Mouse (Mus musculus) left cerebral cortex, adult 18-20 months (tissue): ENCODE results near the gene Hpn. TPM values are rescaled to one million over a fixed set of nuclear protein-coding genes. Genes with fewer than 3 reads are reported as not detected.
A peak's percentile ranks its signal among the peaks of the same experiment; 100 is the strongest.

Experiments
- DNase-seq, 2 experiments: peaks; one replicate each; pipeline ENCODE4 v3.0.0; 2021 to 2022; ENCODE audit warnings: low spot score in 2 of 2, mixed read lengths in 1 of 2
- total RNA-seq, 2 experiments: library from RNA; stranded (reverse); gene quantifications; 2 replicates each; pipeline ENCODE4 v1.2.3; 2021

Hpn gene
- total RNA-seq, 2 experiments from 2014 or later: 4.6 to 4.8 TPM

DNA sequence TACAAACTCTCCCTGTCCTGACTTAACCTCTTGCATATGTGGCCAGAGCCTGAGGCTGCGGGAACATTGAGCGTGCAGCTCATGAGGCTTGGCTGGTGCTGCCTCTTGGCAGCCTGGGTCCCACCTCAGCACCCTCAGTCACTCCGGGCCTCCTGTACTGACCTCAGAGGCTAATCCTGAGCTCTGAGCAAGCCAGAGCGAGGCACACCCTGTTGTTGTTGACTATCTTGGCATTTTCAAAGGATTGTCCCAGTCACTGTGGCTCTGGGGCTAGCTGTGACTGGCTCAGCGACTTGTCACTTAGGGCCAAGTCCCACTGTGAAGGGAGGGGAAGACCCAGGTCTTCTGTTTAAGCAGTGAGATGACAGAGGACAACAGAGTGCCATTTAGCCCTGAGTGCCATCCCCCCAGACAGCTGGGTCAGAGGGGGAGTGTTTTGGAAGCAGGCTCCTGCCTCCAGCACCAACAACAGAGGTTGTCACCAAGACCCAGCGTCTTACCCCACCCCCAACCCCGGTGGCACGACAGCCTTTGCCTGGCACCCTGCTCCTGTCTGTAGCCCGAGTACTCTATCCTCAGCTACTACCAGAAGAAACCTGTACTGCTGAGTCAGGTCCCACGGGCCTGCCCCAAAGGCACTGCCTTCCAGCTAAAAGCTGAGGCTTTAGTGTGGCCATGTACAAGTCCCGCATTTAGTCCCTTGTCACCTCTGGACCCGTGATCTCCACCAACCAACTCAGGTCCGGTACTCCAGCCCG lies 32.1 kb downstream of the Hpn start:
- DNase-seq: peak in 1 of 2 experiments; percentile 28

DNA sequence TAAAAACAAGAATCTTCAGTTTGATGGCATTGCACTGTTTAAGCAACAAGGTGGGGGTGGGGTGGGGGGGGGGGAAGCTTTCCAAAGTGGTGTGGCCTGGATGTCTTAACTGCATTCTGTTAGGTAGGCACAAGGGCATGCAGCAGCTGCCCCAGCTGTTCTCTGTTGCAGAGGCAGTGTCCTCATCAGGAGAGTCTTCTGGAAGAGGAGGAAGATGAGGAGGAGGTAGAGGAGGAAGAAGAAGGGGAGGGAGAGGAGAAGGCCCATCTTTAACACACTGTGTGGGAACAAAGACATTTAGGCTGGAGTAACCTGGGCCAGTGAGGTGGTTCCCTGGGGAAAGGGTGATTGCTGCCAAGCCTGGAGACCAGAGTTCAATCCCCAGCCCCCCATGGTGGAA lies 33.0 kb downstream of the Hpn start:
- DNase-seq: no peak

DNA sequence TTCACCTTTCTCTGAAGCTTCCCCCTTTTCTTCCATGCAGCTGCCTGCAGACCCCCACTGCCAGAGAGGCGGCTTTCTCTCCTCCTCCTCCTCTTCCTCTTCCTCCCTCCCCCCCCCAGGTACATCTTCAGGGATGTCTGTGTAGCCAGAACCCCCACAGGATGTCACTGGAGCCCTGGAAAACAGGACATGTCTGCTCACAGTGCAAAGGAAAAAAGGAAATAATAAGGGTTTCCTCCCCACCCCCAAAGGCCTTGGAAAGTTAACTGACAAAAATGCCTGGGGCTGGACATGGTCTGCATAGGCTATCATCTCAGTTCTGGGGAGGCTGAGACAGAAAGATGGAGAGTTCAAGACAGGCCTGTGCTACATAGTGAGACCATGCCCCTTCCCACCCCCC lies 34.0 kb downstream of the Hpn start:
- DNase-seq: no peak

DNA sequence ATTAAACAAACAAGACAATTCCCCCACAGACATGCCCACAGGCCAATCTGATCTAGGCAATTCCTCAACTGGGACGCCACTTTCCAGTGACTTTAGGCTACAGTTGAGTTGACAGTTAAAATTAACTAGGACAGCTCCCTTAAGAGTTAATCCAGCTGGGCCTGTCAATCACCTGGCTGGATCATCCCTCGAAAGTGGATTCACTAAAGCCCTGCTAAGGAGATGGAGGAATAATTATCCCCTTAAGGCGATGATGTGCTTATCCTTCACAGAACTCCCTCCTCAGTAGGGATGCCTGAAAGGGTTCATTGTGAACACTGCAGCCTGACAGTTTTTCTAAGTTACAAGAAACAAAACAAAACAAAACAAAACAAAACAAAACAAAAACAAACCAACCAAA lies 34.5 kb downstream of the Hpn start:
- DNase-seq: no peak

DNA sequence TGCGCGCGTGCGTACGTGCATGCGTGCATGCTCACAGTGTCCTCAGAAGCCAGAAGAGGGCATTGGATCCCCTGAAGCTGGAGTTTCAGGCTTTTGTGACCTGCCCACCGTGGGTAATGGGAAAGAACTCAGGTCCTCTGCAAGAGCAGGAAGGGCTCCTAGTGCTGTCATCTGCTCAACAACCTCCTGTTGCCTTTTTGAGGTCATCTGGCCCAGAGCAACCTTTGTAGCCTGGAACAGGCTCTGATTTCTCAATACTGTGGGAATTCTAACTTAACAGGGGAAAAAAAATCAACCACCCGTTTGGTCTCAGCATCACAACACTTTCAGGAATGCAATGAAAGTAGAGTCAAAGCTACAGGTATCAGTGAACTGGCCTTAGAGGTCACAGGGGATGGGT lies 35.4 kb downstream of the Hpn start:
- DNase-seq: no peak

DNA sequence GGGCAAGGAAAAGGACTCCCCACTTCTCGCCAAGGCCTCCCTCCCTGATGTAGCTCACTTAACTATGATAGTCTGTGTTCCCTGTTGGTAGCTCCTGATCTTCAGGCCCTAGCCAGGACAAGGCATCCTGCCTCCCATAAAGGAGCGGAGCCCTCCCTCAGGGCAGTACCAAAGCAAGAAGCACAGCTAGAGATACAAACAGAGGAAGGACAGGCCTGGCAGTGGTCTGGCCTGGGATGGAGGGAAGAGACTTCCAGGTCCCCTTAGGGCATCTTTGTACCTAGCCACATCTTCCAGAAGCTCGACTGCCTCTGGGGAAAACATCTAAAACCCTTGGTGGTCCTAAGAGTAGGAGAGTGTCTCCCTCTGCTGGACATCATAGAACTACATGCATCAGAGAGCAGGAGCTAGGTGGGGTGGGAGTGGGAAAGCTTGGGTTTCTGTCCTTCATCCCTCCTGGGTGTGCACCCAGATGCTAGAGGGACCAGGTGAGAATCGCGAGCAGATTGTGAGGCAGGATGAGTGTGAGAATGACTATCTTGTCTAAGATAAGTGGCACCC lies 37.1 kb downstream of the Hpn start:
- DNase-seq: peak; percentile 61 to 73

DNA sequence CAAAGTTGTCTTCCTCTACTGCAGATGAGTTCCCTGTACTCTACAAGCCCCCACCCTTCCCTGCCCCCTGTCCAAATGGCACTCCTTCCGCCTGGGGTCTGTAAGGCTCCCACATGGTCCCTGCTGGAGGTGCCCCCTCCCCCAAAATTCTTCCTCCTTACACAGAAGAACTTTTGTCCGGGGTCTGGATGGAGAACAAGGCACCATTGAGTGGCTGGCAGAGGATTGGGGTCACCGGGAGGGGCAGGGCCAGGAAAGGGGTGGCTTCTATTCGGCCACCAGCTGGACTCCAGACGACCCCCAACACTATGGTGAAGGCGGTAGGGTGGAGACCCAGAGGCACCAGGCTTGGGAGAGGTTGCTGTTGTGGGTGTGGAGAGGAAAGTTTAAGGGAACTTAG lies 37.6 kb downstream of the Hpn start:
- DNase-seq: no peak

DNA sequence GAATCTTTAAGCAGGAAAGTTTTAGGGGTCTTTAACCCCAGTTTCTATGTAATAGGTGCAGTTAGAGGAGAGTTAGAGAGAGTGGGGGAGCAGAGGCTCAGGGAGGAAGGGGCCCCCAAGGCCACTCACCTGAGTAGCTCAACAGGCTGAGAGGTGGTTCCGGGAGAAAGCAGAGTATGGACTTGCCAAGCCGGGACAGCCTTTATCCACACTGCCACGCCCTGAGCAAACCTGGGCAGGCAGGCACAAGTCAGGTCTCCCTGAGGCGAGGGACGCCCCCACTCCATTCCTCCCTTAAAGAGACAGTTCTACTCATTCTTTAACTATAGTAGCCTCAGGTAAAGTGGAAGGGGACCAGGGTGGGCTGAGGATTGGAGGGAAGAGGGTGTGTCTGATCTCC lies 38.6 kb downstream of the Hpn start, which contains the start of gene Fxyd3:
Gene Fxyd3, minus strand, starts transcription at position 213 of the 400 bp plus-strand sequence.
- DNase-seq: no peak

DNA sequence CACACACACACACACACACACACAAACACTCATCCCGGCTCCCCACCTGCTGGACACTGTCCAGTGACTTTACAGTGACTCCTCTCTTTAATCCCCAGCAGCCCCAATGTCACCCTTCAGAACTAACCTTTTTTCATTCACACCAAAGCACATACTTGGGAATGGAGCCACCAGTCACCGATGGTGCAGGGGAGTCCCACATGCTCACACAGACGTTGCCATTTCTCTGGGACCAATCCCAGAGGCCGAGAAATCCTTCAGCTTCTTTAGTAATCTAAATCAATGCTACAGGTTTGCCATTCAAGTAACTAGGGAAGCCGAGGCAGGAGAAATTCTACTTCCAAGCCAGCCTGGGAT lies 40.4 kb downstream of the Hpn start:
- no peak for DNase-seq

DNA sequence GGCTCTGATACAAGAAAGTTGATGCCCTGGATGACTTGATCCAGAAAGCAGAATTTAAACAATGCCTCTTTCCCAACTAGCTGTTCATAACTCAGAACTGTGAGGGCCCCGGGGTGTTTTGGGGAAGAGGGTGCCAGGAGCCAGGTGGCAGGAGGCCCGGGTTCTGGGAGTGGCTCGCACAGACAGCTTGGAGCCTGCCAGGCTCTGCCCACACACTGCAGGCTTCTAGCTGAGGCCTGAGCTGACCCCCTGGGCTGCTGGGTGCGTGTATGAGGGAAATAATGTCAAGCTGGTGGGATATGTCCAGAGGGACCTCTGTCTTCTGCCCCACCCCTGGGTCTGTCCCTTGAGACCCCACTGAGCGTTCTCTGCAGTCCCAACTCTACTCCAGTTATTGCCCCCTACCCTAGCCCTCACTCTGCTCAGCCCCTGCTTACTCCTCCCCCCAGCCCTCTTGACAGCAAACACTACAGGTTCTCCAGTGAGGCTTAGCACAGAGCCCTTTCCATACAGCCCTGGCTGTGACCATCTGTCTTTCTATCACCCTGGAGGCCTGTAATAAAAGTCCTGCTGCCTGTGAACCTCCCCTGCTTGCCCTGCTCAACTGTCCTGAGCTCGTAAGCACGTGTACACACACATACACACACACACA lies 40.9 kb downstream of the Hpn start:
- DNase-seq: peak; percentile 26 to 39

DNA sequence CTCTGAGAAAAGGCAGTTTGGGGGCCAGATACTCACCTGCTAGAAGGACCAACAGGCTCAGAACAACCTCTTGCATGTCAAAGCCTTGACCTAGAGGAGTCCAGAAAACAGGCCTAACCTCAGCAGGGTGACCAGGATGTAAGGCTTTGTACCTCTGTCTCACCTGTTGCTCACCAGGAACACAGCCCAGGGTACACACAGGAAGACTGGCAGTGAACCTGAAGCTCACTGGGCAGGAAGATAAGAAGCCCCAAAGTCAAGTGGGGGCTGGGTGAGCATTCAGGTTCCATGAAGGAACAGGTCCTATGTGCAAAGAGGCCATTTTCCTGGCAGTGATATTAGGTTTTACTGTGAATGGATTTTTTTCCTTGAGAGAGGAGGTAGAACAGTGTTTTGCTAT lies 41.5 kb downstream of the Hpn start:
- DNase-seq: no peak

DNA sequence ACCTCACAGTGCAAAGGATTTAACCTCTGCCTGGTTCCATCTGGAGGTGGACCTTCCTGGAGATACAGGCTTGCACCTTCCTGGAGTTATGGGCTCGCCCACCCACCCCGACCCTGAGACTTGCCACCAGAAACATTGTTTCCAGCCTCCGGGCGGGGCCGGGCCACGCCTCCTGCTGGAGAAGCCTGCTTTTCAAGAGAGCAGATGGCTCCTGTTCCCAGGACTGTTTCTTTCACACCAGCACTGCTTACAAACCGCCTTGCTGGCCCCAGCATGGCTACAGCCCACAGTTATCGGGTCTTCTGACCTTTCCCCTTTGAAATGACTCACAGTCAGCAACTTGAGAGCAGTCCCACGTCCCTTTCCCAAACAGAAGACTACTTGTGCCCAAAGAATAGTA lies 42.8 kb downstream of the Hpn start:
- DNase-seq: no peak

DNA sequence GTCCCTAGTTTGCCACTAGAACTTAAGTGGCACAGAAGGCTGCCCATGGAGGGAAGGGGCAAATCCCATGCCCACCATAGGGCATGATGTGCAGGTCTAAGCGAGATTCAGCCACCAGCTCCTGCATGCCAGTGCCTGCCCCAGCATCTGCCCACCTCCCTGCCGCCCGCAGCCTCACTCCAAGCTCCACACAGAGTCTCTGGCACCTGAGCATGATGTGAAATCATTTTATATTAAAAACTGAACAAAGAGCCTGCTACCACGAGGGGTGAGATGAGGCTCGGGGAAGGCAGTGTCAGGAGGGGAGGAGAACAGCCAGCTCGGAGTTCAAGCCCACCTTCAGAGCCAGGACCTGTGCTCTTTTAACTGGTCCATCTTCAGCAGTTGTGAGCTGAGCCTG lies 44.8 kb downstream of the Hpn start:
- no peak for DNase-seq

DNA sequence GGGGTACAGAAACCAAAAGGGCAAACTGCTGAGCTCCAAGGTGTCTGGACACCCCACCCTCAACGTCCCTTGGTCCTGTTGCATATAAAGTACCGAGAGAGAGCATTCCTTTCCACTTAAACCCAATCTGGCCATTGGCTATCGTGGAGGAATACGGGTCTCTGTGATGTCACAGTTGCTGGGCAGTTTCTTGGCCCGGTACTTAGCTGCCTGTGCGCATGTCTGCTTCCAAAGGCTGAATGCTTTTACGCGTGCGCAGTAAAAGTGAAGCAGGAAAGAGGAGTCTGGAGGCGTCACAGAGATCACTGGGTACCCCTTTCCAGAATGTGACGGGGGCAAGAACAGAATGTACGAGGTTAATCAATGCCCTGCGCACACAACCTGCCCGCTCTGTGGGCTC lies 45.6 kb downstream of the Hpn start:
- DNase-seq: no peak

DNA sequence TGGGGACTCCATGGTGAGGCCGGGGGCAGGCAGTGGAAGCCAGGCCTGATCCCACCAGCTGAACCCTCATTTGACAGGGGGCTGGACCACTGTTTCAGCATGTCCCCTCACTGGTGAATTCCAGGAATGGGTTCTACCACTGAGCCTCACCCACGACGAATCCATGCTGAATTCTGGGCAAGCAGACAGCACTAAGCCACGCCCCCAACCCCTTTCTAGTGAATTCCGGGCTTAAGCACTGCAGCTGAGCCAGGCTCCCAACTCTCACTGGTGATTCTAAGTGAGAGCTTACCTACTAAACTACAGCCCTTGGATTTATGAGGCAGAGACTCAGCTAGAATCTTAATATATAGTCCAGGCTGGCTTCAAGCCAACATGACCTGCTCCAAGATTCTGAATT lies 47.3 kb downstream of the Hpn start:
- DNase-seq: no peak

DNA sequence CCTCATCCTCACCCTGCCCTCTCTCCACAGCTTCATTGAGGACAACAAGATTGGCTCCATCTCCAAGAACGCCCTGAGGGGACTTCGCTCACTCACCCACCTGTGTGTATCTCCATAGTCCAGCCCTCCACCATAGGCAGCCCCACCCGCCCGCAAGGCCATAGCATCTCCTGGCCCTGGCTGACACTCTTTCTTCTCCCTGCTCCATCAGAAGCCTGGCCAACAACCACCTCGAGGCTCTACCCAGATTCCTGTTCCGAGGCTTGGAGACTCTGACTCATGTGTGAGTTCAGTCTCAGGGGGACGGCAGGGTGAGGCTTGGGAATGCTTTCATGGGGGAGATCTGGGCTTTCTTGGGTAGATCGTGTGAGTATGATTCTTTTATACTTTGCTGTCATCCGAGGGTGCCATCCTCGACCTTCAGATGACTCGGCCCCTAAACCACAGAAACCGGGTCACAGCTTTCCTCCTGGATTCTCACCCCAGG lies 52.0 kb downstream of the Hpn start:
- no peak for DNase-seq

DNA sequence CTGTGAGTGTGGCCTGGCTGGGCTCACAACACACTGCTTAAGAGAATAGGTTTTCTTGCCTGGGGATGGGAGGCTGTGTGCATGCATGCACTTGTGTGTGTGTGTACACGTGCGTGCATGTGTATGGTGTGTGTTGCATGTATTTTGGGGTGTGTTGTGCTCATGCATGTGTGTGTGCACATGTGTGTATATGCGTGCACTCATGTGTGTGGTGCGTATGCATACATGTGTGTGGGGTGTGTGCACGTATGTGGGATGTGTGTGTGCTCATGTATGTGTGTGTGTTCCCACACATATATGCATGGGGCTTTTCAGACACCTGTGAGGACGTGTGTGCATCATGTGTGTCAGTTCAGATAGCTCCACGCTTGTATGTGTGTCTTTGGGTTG lies 54.5 kb downstream of the Hpn start:
- no peak for DNase-seq

DNA sequence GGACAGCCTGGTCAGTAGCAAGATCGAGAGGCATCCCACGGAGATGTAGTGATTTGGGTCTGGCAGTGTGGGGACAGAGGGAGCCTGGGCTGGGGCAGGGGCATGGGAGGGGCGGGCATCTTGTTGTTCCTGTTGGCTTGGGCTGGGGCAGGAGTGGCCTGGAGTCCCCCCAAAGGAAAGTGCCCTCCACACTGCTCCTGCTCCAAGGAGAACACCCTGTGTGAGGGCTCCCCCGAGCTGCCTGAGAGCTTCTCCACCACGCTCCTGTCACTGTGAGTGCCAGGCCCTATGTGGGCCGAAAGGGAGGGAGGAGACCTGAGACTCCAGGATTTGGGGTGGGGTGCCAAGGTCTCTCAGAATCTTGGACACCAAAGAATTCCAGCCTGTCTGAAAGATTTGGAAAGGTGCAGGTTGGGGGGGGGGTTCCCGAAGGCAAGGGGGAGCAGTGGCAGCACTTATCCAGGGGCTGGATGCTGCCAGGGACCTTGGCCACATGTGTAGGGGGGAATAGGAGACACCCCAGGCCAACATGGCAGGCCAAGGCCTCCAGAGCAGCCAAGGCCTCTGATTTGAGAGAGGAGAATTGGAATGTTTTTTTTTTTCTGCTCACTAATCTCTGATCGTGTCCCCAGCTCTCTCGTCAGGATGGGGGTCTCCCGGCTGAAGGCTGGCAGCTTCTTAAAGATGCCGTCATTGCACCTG lies 55.0 kb downstream of the Hpn start:
- no peak for DNase-seq

DNA sequence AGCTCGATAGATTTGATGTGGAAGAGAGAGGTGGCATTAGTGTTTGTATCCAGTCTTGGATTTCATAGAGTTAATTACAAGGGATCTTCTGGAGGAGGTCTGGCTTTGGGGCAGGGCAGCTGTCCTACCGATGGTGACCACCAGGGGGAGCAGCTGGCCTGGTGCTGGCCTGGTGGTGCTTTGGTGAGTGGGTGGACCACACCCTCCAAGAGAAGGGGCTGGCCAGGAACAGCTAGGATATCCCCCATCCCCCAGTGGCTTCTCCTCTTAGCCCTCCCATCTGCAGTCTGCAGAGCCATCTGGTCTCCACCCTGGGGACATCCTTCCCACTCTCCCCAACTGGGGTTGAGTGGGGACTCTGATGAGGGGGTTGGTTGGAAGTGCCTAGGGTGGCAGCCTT lies 56.0 kb downstream of the Hpn start, which contains the start of gene Lgi4:
Gene Lgi4, plus strand, starts transcription at position 235 of the 400 bp plus-strand sequence.
- DNase-seq: peak; percentile 84

DNA sequence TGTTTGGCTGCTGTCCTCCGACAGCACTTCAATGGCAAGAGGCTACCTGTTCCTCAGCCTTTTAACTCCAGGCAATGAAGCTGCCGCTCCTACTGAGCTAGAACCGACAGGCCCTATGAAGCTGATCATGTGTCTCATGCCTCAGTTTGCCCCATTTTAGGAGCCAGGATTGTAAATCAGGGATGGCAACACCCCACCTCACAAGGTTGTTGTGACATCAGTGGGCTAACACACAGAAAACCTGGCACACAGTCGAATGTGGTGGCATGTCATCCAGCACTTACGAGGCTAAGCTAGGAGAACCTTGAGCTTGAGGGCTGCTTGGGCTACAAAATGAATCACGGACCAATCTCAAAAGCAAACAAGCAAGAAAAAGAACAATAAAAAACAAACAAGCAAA lies 56.9 kb downstream of the Hpn start:
- DNase-seq: no peak

DNA sequence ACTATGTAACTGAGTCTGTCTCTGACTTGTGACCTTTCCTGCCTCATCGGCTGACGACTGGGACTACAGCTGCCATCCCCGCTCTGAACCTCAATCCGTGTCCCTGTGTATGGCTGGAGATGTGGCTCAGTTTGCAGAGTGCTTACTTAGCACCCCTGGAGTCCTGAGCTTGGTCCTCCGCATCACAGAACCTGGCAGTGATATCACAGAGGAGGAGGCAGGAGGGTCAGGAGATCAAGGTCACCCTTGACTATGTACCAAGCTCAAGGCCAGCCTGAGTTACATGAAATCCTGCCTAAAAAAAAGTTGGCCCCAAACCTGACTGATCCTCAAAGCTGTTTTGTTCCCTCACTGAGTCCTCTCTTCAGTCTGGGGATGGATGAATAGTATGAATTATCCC lies 57.4 kb downstream of the Hpn start:
- no peak for DNase-seq

DNA sequence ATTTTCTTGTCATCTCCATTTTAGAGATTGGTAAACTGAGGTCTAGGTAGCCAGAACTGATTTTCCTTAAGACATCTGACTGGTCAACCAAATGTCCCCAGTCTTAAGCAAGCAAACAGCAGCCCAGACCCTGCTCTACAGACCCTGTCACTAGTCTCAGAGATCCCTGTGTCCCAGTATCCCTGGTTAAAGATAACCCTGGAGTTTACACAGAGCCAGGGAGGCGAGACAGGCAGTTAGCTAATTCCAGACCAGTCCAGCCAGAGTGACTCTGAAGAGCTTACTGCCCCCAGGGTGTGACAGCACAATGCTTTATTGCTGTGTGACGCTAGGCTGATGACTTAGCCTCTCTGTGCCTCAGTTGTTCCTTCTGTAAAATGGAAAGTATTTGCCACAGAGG lies 58.0 kb downstream of the Hpn start, which contains the start of gene Fxyd1:
Gene Fxyd1, minus strand, starts transcription at position 129 of the 400 bp plus-strand sequence.
- DNase-seq: no peak
